Mouse (Mus musculus): ENCODE data around the gene Rint1.

Gene Rint1

GRCm38 (mm10) chr5:23864054-23864965 is 76.8 kb downstream of the Rint1 start:
- no peak for DNase-seq

DNA sequence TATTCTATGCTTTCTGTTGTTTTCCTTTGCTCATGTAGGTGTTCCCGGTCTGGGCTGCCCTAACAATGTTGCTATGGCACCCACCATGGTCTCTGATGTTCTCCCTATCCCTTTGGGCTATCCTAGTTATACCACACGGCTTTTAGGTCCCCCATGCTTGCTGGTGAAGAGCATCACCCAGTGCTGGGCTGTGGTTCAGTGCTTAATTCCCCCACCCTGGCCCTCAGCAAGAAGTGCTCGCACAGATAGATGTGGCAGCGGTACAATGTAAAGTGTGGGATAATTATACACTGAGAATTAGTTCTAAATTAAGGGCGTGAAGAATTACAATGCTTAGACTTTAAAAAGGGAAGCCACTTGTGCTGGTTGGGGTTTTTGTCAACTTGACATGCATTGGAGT is 78.4 kb downstream of the Rint1 start:
- DNase-seq, result no peak

Data from B cell, adult 2 months (primary cell).